15 mouse cellular contexts compared by ENCODE assay signal in the genomic region with DNA sequence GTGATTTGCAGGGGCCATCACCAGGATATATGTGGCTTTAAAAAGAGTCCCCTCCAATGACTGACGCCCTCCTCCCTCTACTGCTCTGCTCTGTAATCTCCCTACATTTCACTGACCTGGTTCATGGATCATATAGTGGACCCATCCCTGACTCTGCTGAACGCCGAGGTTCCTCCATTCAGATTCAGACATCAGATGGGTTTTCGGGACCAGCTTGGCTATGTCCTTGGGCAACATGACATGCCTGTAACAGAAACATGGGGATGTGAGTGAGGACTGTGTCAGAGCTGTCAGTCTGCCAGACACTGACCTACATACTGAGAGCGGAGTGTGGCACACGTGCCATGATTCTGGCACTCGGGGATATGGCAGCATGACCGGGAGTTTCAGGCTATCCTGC. TPM values are rescaled to one million over a fixed set of nuclear protein-coding genes. Genes with fewer than 3 reads are reported as not detected.
DNase-seq lines count a peak whose midpoint lies in the region; ATAC-seq and TF ChIP-seq lines count a peak whose summit lies in the region.
"Had no signal": no experiment of that assay in that cellular context is flagged by ENCODE, and none has a peak within 500 bp of the region (broad histone marks: within the 10 kb centered on the region; RNA-seq: fewer than 3 reads in every experiment).

No protein-coding gene starts in this region.

- H3K9me3 ChIP-seq in forebrain, embryonic 13.5 days (replicated peaks) = no peaks in the 10 kb centered on the region
- no peaks in the 10 kb centered on the region for H3K9me3 ChIP-seq in forebrain, embryonic 11.5 days (ENCODE audit: control insufficient read depth, low read length)
- H3K9me3 ChIP-seq in liver, embryonic 11.5 days (ENCODE audit: control insufficient read depth, low read length) = no peaks in the 10 kb centered on the region
- H3K9me3 ChIP-seq in E14TG2a.4 (ENCODE audit: low read length) = no peaks in the 10 kb centered on the region
- no peaks in the 10 kb centered on the region for H3K9me3 ChIP-seq in limb, embryonic 13.5 days
- H3K9me3 ChIP-seq: embryonic facial prominence, embryonic 12.5 days; intestine, embryonic 15.5 days had no signal

- H3K27ac ChIP-seq in forebrain, embryonic 13.5 days = no peak overlapping the region
- H3K27ac ChIP-seq in forebrain, embryonic 11.5 days (ENCODE audit: low read depth, low read length) = no peak overlapping the region
- no peak overlapping the region for H3K27ac ChIP-seq in liver, embryonic 11.5 days (ENCODE audit: low read depth, low read length)
- H3K27ac ChIP-seq in limb, embryonic 13.5 days = no peak overlapping the region
- H3K27ac ChIP-seq: embryonic facial prominence, embryonic 12.5 days; intestine, embryonic 15.5 days had no signal

- 96% methylated on average over 8 of the region's 8 CpGs for WGBS in forebrain, embryonic 13.5 days
- 97% methylated on average over 8 of the region's 8 CpGs for WGBS in forebrain, embryonic 11.5 days
- WGBS in liver, embryonic 11.5 days = 96% methylated on average over 8 of the region's 8 CpGs
- WGBS in limb, embryonic 13.5 days = 96% methylated on average over 8 of the region's 8 CpGs

- H3K36me3 ChIP-seq in forebrain, embryonic 13.5 days (ENCODE audit: poor library complexity, severe bottlenecking) = peaks cover 30% of the 10 kb centered on the region
- peaks cover 14% of the 10 kb centered on the region for H3K36me3 ChIP-seq in forebrain, embryonic 11.5 days (ENCODE audit: control insufficient read depth, insufficient read depth, low read length)
- H3K36me3 ChIP-seq in liver, embryonic 11.5 days (ENCODE audit: control insufficient read depth, insufficient read depth, low read length) = peaks cover 26% of the 10 kb centered on the region
- H3K36me3 ChIP-seq in E14TG2a.4 (ENCODE audit: insufficient read depth, low read length) = peaks cover 42% of the 10 kb centered on the region
- H3K36me3 ChIP-seq in limb, embryonic 13.5 days = peaks cover 34% of the 10 kb centered on the region

- H3K4me3 ChIP-seq in forebrain, embryonic 13.5 days = no peak overlapping the region
- H3K4me3 ChIP-seq in forebrain, embryonic 11.5 days (ENCODE audit: low read depth, low read length) = no peak overlapping the region
- peak overlapping the region; percentile 63 for H3K4me3 ChIP-seq in liver, embryonic 11.5 days (ENCODE audit: low read depth, low read length)
- H3K4me3 ChIP-seq in E14TG2a.4 (replicated peaks; ENCODE audit: low read length) = peak overlapping the region; percentile 83
- H3K4me3 ChIP-seq in limb, embryonic 13.5 days = peak overlapping the region; percentile 68; the same call in 1 of the 2 replicates

- ATAC-seq in forebrain, embryonic 13.5 days = no peak
- ATAC-seq in forebrain, embryonic 11.5 days (replicated peaks; ENCODE audit: low FRiP score) = no peak
- ATAC-seq in liver, embryonic 11.5 days (replicated peaks; ENCODE audit: low FRiP score) = no peak
- no peak for ATAC-seq in limb, embryonic 13.5 days (ENCODE audit: low FRiP score, low read depth)
- ATAC-seq: intestine, embryonic 15.5 days had no signal

- DNase-seq in forebrain, embryonic 11.5 days (ENCODE audit: low spot score) = no peak
- no peak for DNase-seq in liver, embryonic 11.5 days (ENCODE audit: low spot score)
- no peak for DNase-seq in liver
- DNase-seq in adrenal gland, adult (ENCODE audit: inconsistent age in 2 of 2, low spot score in 1 of 2) = no peak
- no peak for DNase-seq in thymus, postnatal 0 days (ENCODE audit: low spot score)
- DNase-seq: adrenal gland, postnatal 36 days; cerebellum, postnatal 25 days; kidney, postnatal 14 days had no signal

- H3K4me2 ChIP-seq in forebrain, embryonic 13.5 days = peak overlapping the region; percentile 91; the same call in 1 of the 2 replicates
- no peak overlapping the region for H3K4me2 ChIP-seq in forebrain, embryonic 11.5 days (ENCODE audit: low read depth, low read length, severe bottlenecking)
- peak overlapping the region; percentile 98 for H3K4me2 ChIP-seq in liver, embryonic 11.5 days
- H3K4me2 ChIP-seq in limb, embryonic 13.5 days (replicated peaks) = peak overlapping the region; percentile 79

- H3K9ac ChIP-seq in forebrain, embryonic 13.5 days = no peak overlapping the region
- no peak overlapping the region for H3K9ac ChIP-seq in forebrain, embryonic 11.5 days (ENCODE audit: low read length)
- no peak overlapping the region for H3K9ac ChIP-seq in liver, embryonic 11.5 days (ENCODE audit: low read depth, low read length)
- H3K9ac ChIP-seq in limb, embryonic 13.5 days = no peak overlapping the region
- H3K9ac ChIP-seq: embryonic facial prominence, embryonic 12.5 days; intestine, embryonic 15.5 days had no signal

- H3K4me1 ChIP-seq in forebrain, embryonic 13.5 days = peaks cover 38% of the 10 kb centered on the region
- H3K4me1 ChIP-seq in forebrain, embryonic 11.5 days (replicated peaks; ENCODE audit: control insufficient read depth, insufficient read depth, low read length) = peaks cover 19% of the 10 kb centered on the region
- peaks cover 17% of the 10 kb centered on the region for H3K4me1 ChIP-seq in liver, embryonic 11.5 days (replicated peaks; ENCODE audit: control insufficient read depth, insufficient read depth, low read length)
- peaks cover 46% of the 10 kb centered on the region for H3K4me1 ChIP-seq in E14TG2a.4 (replicated peaks; ENCODE audit: low read depth, low read length)
- H3K4me1 ChIP-seq in limb, embryonic 13.5 days = peaks cover 26% of the 10 kb centered on the region

- no peaks in the 10 kb centered on the region for H3K27me3 ChIP-seq in forebrain, embryonic 13.5 days
- H3K27me3 ChIP-seq in forebrain, embryonic 11.5 days (ENCODE audit: control insufficient read depth, insufficient read depth, low read length) = no peaks in the 10 kb centered on the region
- no peaks in the 10 kb centered on the region for H3K27me3 ChIP-seq in liver, embryonic 11.5 days (replicated peaks; ENCODE audit: control insufficient read depth, insufficient read depth, low read length)
- no peaks in the 10 kb centered on the region for H3K27me3 ChIP-seq in E14TG2a.4 (ENCODE audit: insufficient read depth, low read length)
- H3K27me3 ChIP-seq in limb, embryonic 13.5 days = no peaks in the 10 kb centered on the region
- H3K27me3 ChIP-seq: embryonic facial prominence, embryonic 12.5 days; intestine, embryonic 15.5 days had no signal

- TF ChIP-seq CTCF in E14TG2a.4 (conservative IDR thresholded peaks at IDR 0.05; ENCODE audit: low read length) = no peak

RNA-seq across cellular contexts. Expression of a gene that starts 2.0 kb away (rescaled TPM):
- polyA plus RNA-seq in forebrain, embryonic 13.5 days (2015; fragmentation: Nextera tagmentation; extraction: Ambion mirVana) = 352 TPM in 2 replicates
- 491 and 495 TPM in 2 replicates for polyA plus RNA-seq in forebrain, embryonic 11.5 days (2014; fragmentation: Nextera tagmentation; extraction: Ambion mirVana)
- 498 and 502 TPM in 2 replicates for polyA plus RNA-seq in liver, embryonic 11.5 days (2014; fragmentation: Nextera tagmentation; extraction: Ambion mirVana)
- 508 and 542 TPM in 2 replicates for polyA plus RNA-seq in limb, embryonic 13.5 days (2015; fragmentation: Nextera tagmentation; extraction: Ambion mirVana)
- 466 and 485 TPM in 2 replicates for polyA plus RNA-seq in thymus, postnatal 0 days (2015; fragmentation: Nextera tagmentation; extraction: Ambion mirVana)

RNA-seq across cellular contexts. Expression of a gene that starts 2.1 kb away (rescaled TPM):
- polyA plus RNA-seq in forebrain, embryonic 13.5 days (2015; fragmentation: Nextera tagmentation; extraction: Ambion mirVana) = 15.9 and 16.7 TPM in 2 replicates
- polyA plus RNA-seq in forebrain, embryonic 11.5 days (2014; fragmentation: Nextera tagmentation; extraction: Ambion mirVana) = 30.9 and 31.6 TPM in 2 replicates
- 72.8 and 75.6 TPM in 2 replicates for polyA plus RNA-seq in liver, embryonic 11.5 days (2014; fragmentation: Nextera tagmentation; extraction: Ambion mirVana)
- polyA plus RNA-seq in limb, embryonic 13.5 days (2015; fragmentation: Nextera tagmentation; extraction: Ambion mirVana) = 102 and 108 TPM in 2 replicates
- polyA plus RNA-seq in thymus, postnatal 0 days (2015; fragmentation: Nextera tagmentation; extraction: Ambion mirVana) = 37.2 and 44.7 TPM in 2 replicates

RNA-seq across cellular contexts. Expression of a gene that starts 4.5 kb away (rescaled TPM):
- polyA plus RNA-seq in forebrain, embryonic 13.5 days (2015; fragmentation: Nextera tagmentation; extraction: Ambion mirVana) = 36.3 and 39.4 TPM in 2 replicates
- polyA plus RNA-seq in forebrain, embryonic 11.5 days (2014; fragmentation: Nextera tagmentation; extraction: Ambion mirVana) = 28.5 and 31.9 TPM in 2 replicates
- polyA plus RNA-seq in liver, embryonic 11.5 days (2014; fragmentation: Nextera tagmentation; extraction: Ambion mirVana) = 34.3 and 37.8 TPM in 2 replicates
- polyA plus RNA-seq in limb, embryonic 13.5 days (2015; fragmentation: Nextera tagmentation; extraction: Ambion mirVana) = 27.1 and 28.2 TPM in 2 replicates
- polyA plus RNA-seq in thymus, postnatal 0 days (2015; fragmentation: Nextera tagmentation; extraction: Ambion mirVana) = 29.5 and 32.6 TPM in 2 replicates

RNA-seq across cellular contexts. Expression of a gene that starts 13.6 kb away (rescaled TPM):
- polyA plus RNA-seq in forebrain, embryonic 13.5 days (2015; fragmentation: Nextera tagmentation; extraction: Ambion mirVana) = 0.52 and 0.55 TPM in 2 replicates
- 0.91 and 1.9 TPM in 2 replicates for polyA plus RNA-seq in forebrain, embryonic 11.5 days (2014; fragmentation: Nextera tagmentation; extraction: Ambion mirVana)
- polyA plus RNA-seq in liver, embryonic 11.5 days (2014; fragmentation: Nextera tagmentation; extraction: Ambion mirVana) = not detected in 2 replicates
- not detected in 2 replicates for polyA plus RNA-seq in limb, embryonic 13.5 days (2015; fragmentation: Nextera tagmentation; extraction: Ambion mirVana)
- polyA plus RNA-seq in thymus, postnatal 0 days (2015; fragmentation: Nextera tagmentation; extraction: Ambion mirVana) = not detected in 2 replicates
- polyA plus RNA-seq: gonadal fat pad, adult 2 months; intestine, embryonic 15.5 days; stomach, embryonic 16.5 days had no signal

RNA-seq across cellular contexts. Expression of a gene that starts 13.9 kb away (rescaled TPM):
- 30.4 and 32.4 TPM in 2 replicates for polyA plus RNA-seq in forebrain, embryonic 13.5 days (2015; fragmentation: Nextera tagmentation; extraction: Ambion mirVana)
- polyA plus RNA-seq in forebrain, embryonic 11.5 days (2014; fragmentation: Nextera tagmentation; extraction: Ambion mirVana) = 53.9 and 60.6 TPM in 2 replicates
- polyA plus RNA-seq in liver, embryonic 11.5 days (2014; fragmentation: Nextera tagmentation; extraction: Ambion mirVana) = 35.5 and 37.7 TPM in 2 replicates
- 49.7 and 50.3 TPM in 2 replicates for polyA plus RNA-seq in limb, embryonic 13.5 days (2015; fragmentation: Nextera tagmentation; extraction: Ambion mirVana)
- 21.3 and 22.3 TPM in 2 replicates for polyA plus RNA-seq in thymus, postnatal 0 days (2015; fragmentation: Nextera tagmentation; extraction: Ambion mirVana)

Comparison
In these comparisons a context has a peak if more than half of its experiments do, and no peak if none do; other contexts are left out.
1. H3K4me3 ChIP-seq: peak in liver, embryonic 11.5 days (single experiment), E14TG2a.4 (single experiment) and limb, embryonic 13.5 days (single experiment); none in forebrain, embryonic 13.5 days (single experiment) and forebrain, embryonic 11.5 days (single experiment).